Mouse (Mus musculus): ENCODE measurements around the gene Mcts2.

DNA sequence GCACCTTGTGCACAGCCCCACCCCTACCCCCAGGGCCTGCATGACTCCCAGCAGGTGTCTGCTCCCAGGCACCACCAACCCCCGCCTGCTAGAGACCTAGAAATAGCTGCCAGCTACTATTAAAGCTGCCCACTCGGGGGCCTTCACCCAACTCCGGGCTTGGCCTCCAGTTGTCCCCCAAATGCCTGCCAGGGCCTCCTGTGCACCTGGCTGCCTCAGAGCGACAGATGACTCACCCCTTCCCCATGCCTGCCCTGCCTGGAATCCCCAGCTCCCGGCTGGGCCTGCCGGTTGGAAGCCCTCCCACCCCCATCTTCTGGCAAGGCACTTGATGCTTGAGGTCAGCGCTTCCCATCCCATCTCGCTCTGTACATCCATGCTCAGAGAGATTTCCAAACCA, 13.9 kb downstream of the Mcts2 start:
- TF ChIP-seq CTCF (IDR thresholded peaks at IDR 0.05; ENCODE audit: insufficient read depth, low read depth, low read length) (no peak), POLR2A (IDR thresholded peaks at IDR 0.05; ENCODE audit: insufficient read depth, low read depth, low read length) (no peak)

Data from olfactory bulb, adult 2 months (tissue).